Mouse (Mus musculus): ENCODE measurements around the gene Pih1d2.

DNA sequence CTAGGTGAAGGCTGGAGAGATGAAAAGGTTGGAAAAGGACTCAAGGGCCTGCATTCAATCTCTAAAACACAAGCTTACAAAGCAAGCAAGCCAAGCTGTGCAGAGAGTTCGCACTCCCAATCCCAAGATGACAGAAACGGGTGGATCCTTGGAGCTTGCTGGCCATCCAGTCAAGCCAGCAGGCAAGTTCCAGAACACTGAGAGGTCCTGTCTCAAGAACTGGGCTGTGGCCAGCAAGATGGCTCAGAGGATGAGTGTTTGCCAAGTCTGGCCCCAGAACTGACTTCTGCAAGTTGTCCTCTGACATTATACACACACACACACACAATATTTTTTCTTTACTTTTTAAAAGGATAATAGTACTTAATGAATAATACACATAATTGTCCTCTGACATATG lies 49.2 kb upstream of the Pih1d2 start:
- no peak for TF ChIP-seq CTCF (IDR thresholded peaks at IDR 0.05; ENCODE audit: control insufficient read depth, insufficient read depth, insufficient read length)
- no peak for TF ChIP-seq MYOG (IDR thresholded peaks at IDR 0.05; ENCODE audit: control insufficient read depth, extremely low read depth, insufficient read length)

Measured in C2C12 (cell line).